Mouse (Mus musculus) induced T-regulatory cell, adult 2 months (primary cell): Measurements from ENCODE around the gene Adgrb3.
A peak's percentile ranks its signal among the peaks of the same experiment; 100 is the strongest.
"Not testable (repeated sequence)": the region's sequence is repeated elsewhere in the genome, so short reads cannot be mapped to it uniquely, and the experiment has no call there.

ENCODE experiments used
- DNase-seq: peaks from one replicate; pipeline ENCODE4 v3.0.0-alpha.2; 2012; ENCODE audit warnings: low read depth

Gene Adgrb3

GRCm38 (mm10) chr1:25510321-25511055, 319.0 kb downstream of the Adgrb3 start:
- DNase-seq: peak; percentile 1

- DNase-seq: no peak
Measured at GRCm38 (mm10) chr1:25504313-25504712, 325.2 kb downstream of the Adgrb3 start.

- DNase-seq: no peak
Measured at GRCm38 (mm10) chr1:25503524-25503923, 326.0 kb downstream of the Adgrb3 start.

- no peak for DNase-seq
Measured at GRCm38 (mm10) chr1:25495202-25495914, 334.1 kb downstream of the Adgrb3 start.

GRCm38 (mm10) chr1:25491503-25491902, 338.0 kb downstream of the Adgrb3 start:
- no peak for DNase-seq

- DNase-seq: no peak
Measured at GRCm38 (mm10) chr1:25490174-25490573, 339.3 kb downstream of the Adgrb3 start.

- no peak for DNase-seq
Measured at GRCm38 (mm10) chr1:25475699-25476098, 353.8 kb downstream of the Adgrb3 start.

GRCm38 (mm10) chr1:25474469-25474868, 355.0 kb downstream of the Adgrb3 start:
- no peak for DNase-seq

GRCm38 (mm10) chr1:25471612-25472011, 357.9 kb downstream of the Adgrb3 start:
- not testable (repeated sequence) for DNase-seq

GRCm38 (mm10) chr1:25462612-25463011, 366.9 kb downstream of the Adgrb3 start:
- DNase-seq: no peak

GRCm38 (mm10) chr1:25435506-25435905, 394.0 kb downstream of the Adgrb3 start:
- DNase-seq: no peak

GRCm38 (mm10) chr1:25430219-25430862, 399.2 kb downstream of the Adgrb3 start:
- no peak for DNase-seq

GRCm38 (mm10) chr1:25420701-25421100, 408.8 kb downstream of the Adgrb3 start:
- DNase-seq: no peak

- no peak for DNase-seq
Measured at GRCm38 (mm10) chr1:25419378-25419777, 410.1 kb downstream of the Adgrb3 start.

- DNase-seq: no peak
Measured at GRCm38 (mm10) chr1:25415084-25415483, 414.4 kb downstream of the Adgrb3 start.

GRCm38 (mm10) chr1:25364186-25364585, 465.3 kb downstream of the Adgrb3 start:
- no peak for DNase-seq

- DNase-seq: no peak
Measured at GRCm38 (mm10) chr1:25358554-25358953, 471.0 kb downstream of the Adgrb3 start.

GRCm38 (mm10) chr1:25355486-25355885, 474.0 kb downstream of the Adgrb3 start:
- DNase-seq: no peak

- DNase-seq: no peak
Measured at GRCm38 (mm10) chr1:25344876-25345275, 484.6 kb downstream of the Adgrb3 start.

- no peak for DNase-seq
Measured at GRCm38 (mm10) chr1:25325406-25325805, 504.1 kb downstream of the Adgrb3 start.

GRCm38 (mm10) chr1:25317142-25317541, 512.4 kb downstream of the Adgrb3 start:
- no peak for DNase-seq

GRCm38 (mm10) chr1:25312344-25312743, 517.2 kb downstream of the Adgrb3 start:
- DNase-seq: no peak

GRCm38 (mm10) chr1:25310066-25310465, 519.4 kb downstream of the Adgrb3 start:
- no peak for DNase-seq
